Mouse (Mus musculus): Measurements from ENCODE around the gene Lin37. TPM values are rescaled to one million over a fixed set of nuclear protein-coding genes. Genes with fewer than 3 reads are reported as not detected.
A peak's percentile ranks its signal among the peaks of the same experiment; 100 is the strongest.

Lin37 gene
- total and polyA plus RNA-seq, 3 experiments: 4.0 to 38.6 (median 8.3) TPM

DNA sequence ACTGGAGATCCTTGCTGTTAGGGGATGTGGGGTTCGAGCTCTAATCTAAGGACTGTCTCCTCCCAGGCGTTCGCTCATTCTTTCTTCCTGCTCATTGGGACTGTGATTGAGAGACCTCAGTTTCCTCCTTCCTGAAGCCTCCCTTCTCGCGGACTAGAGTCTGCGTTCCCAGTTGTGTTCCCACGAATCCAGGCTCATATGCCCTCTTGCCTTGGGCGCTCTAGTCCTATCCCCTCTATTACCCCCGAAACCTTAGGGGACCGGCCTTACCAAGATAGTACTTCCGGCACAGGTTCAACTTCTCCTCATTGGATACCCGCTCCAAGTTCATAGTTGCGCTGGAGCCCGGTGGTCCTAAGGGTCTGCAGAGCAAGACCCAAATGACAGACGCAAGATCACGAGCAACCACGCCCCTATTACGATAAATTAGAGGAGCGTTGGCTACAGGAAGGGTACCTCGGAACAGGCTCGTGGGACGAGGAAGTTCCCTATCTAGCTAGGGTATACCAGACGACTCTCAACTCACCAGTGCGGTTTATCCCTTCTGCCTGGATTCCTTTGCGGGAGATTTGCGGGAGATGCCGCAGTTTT is 3.0 kb upstream of the Lin37 start:
- no peak for DNase-seq (ENCODE audit: extremely low read depth)
- in situ Hi-C loops (cut with MboI; ENCODE audit: low pct_ligation_motif_present, low pct_unique_long_range_greater_than_20kb, low sequenced_read_pairs): no loop called here
- peak overlapping the region; percentile 82 to 96 (median 85) for H3K4me3 ChIP-seq (replicated peaks in 1 of 3; ENCODE audit: low read depth in 2 of 3, low read length in 2 of 3, poor library complexity in 1 of 3)
- H3K36me3 ChIP-seq (replicated peaks in 1 of 2; ENCODE audit: control insufficient read depth in 1 of 2, insufficient read depth in 1 of 2, low read length in 1 of 2): peaks cover 24 to 47% of the 10 kb centered on the region in 2 experiments
- H3K79me2 ChIP-seq (replicated peaks; ENCODE audit: control insufficient read depth, extremely low read depth, insufficient read depth, poor library complexity, severe bottlenecking): peaks cover 25% of the 10 kb centered on the region
- no peaks in the 10 kb centered on the region for H3K27me3 ChIP-seq (replicated peaks)
- no peaks in the 10 kb centered on the region for H3K9me3 ChIP-seq (replicated peaks; ENCODE audit: low read length)
- peaks cover 9 to 35% of the 10 kb centered on the region in 2 experiments; a peak in 3 of 4 replicates for H3K4me1 ChIP-seq (ENCODE audit: control insufficient read depth in 1 of 2, insufficient read depth in 2 of 2)
- H3K4me2 ChIP-seq (ENCODE audit: insufficient read depth, low read depth, poor library complexity, severe bottlenecking): peak overlapping the region; percentile 77; the same call in 1 of the 2 replicates
- TF ChIP-seq USF2 (conservative IDR thresholded peaks at IDR 0.05; ENCODE audit: low read depth, low read length) (no peak), BHLHE40 (IDR thresholded peaks at IDR 0.05; ENCODE audit: low read depth, low read length) (no peak), ELF1 (IDR thresholded peaks at IDR 0.05; ENCODE audit: low read depth, low read length) (no peak), ZC3H11A (IDR thresholded peaks at IDR 0.05; ENCODE audit: low read depth, low read length) (no peak)
- peak overlapping the region; percentile 65 for H3K27ac ChIP-seq (ENCODE audit: insufficient read depth, low read depth)
- dilution Hi-C loops (cut with MboI; ENCODE audit: extremely low pct_ligation_motif_present, extremely low pct_unique_long_range_greater_than_20kb, low sequenced_read_pairs): no loop called here
- peak overlapping the region; percentile 93 for H3K9ac ChIP-seq (ENCODE audit: insufficient read depth, low read depth)

DNA sequence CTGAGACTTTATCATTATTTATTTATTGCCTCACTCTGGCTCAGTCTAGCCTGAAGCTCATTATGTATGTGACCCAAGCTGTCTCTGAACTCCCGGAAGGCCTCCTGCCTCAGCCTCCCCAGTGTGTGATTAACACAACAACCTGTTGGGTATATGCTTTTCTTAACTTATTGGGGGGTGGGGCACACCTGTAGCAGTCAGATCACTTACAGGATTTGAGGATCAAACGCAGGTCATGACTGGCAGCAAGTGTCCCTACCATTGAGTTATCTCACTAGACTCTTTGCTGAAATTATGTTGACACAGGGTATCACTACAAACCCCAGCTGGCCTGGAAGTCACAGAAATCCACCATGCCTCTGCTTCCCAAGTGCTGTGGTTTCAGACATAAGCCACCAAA is 658 bp upstream of the Lin37 start:
- peak overlapping the region; percentile 77 for H3K9ac ChIP-seq (ENCODE audit: insufficient read depth, low read depth)
- peaks cover 9 to 39% of the 10 kb centered on the region in 2 experiments; a peak in 3 of 4 replicates for H3K4me1 ChIP-seq (ENCODE audit: control insufficient read depth in 1 of 2, insufficient read depth in 2 of 2)
- H3K36me3 ChIP-seq (replicated peaks in 1 of 2; ENCODE audit: control insufficient read depth in 1 of 2, insufficient read depth in 1 of 2, low read length in 1 of 2): peaks cover 23 to 47% of the 10 kb centered on the region in 2 experiments

DNA sequence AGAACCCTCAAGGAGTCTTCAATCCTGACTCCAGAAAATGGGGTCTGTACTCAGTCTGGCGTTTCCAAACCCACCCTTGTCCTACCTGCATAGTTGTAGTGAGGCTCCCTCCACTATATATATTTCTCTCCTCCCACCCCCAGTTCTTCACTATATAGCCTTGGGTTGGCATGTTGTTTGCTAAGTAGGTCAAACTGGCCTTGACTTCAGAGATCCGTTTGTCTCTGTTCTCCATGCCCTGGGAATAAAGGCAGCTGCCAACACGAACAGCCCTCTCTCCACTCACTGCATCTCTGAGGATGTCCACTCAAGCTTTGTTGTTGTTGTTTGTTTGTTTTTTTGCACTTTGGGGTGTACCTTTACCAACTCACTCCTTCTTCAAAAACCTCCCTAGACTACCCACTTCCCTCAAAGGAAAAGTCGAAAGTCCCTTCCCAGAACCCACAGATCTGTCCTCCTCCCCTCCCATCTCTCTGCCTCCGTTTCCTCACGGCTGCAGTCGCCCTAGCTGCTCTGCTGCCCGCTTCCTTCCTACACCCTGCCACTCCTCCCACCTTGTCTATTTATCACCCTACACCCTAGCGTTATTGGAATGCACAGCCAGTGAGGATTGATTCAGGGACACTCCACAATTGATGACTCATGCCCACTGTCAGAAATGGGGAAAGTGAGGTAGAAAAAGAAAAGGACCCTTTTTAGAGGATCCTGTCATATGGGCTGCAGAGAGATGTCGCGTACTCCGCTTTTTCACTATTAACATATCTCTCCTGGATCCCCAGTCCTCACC is 789 bp downstream of the Lin37 start:
- dilution Hi-C loops (cut with MboI; ENCODE audit: extremely low pct_ligation_motif_present, extremely low pct_unique_long_range_greater_than_20kb, low sequenced_read_pairs): no loop called here

More for the DNA sequence above, 658 bp upstream of the Lin37 start:
- Histone ChIP-seq H3K79me2 (replicated peaks; ENCODE audit: control insufficient read depth, extremely low read depth, insufficient read depth, poor library complexity, severe bottlenecking) (peaks cover 25% of the 10 kb centered on the region), H3K27me3 (replicated peaks) (no peaks in the 10 kb centered on the region), H3K27ac (ENCODE audit: insufficient read depth, low read depth) (no peak overlapping the region), H3K4me3 (replicated peaks in 1 of 3; ENCODE audit: low read depth in 2 of 3, low read length in 2 of 3, poor library complexity in 1 of 3) (no peak overlapping the region), H3K9me3 (replicated peaks; ENCODE audit: low read length) (no peaks in the 10 kb centered on the region), H3K4me2 (ENCODE audit: insufficient read depth, low read depth, poor library complexity, severe bottlenecking) (peak overlapping the region; percentile 58)
- no peak for DNase-seq (ENCODE audit: extremely low read depth)
- in situ Hi-C loops (cut with MboI; ENCODE audit: low pct_ligation_motif_present, low pct_unique_long_range_greater_than_20kb, low sequenced_read_pairs) (no loop called here), dilution Hi-C loops (cut with MboI; ENCODE audit: extremely low pct_ligation_motif_present, extremely low pct_unique_long_range_greater_than_20kb, low sequenced_read_pairs) (no loop called here)
- no peak for TF ChIP-seq E2F4 (IDR thresholded peaks at IDR 0.05; ENCODE audit: insufficient replicate concordance, low read depth, low read length)
- TF ChIP-seq ZNF384 (IDR thresholded peaks at IDR 0.05; ENCODE audit: low read depth, low read length): no peak
- no peak for TF ChIP-seq NRF1 (IDR thresholded peaks at IDR 0.05; ENCODE audit: low read depth, low read length)
- TF ChIP-seq RCOR1 (conservative IDR thresholded peaks at IDR 0.05; ENCODE audit: low read depth, low read length): no peak
- no peak for TF ChIP-seq SIN3A (IDR thresholded peaks at IDR 0.05; ENCODE audit: low read length)
- no peak for TF ChIP-seq BHLHE40 (IDR thresholded peaks at IDR 0.05; ENCODE audit: low read depth, low read length)
- no peak for TF ChIP-seq PAX5 (IDR thresholded peaks at IDR 0.05; ENCODE audit: low read length)
- TF ChIP-seq KAT2A (IDR thresholded peaks at IDR 0.05; ENCODE audit: insufficient replicate concordance, low read length): no peak
- no peak for TF ChIP-seq JUND (conservative IDR thresholded peaks at IDR 0.05; ENCODE audit: low read depth, low read length)
- TF ChIP-seq HCFC1 (IDR thresholded peaks at IDR 0.05; ENCODE audit: low read depth, low read length): no peak
- no peak for TF ChIP-seq MYC (IDR thresholded peaks at IDR 0.05; ENCODE audit: low read depth, low read length)
- no peak for TF ChIP-seq JUN (IDR thresholded peaks at IDR 0.05; ENCODE audit: insufficient read depth, low read depth, low read length)

More for the DNA sequence above, 789 bp downstream of the Lin37 start:
- in situ Hi-C loops (cut with MboI; ENCODE audit: low pct_ligation_motif_present, low pct_unique_long_range_greater_than_20kb, low sequenced_read_pairs): loop anchor here (5.0 kb wide), 1 partner anchor 48 kb away; no protein-coding TSS in a partner anchor
- Histone ChIP-seq H3K4me3 (replicated peaks in 1 of 3; ENCODE audit: low read depth in 2 of 3, low read length in 2 of 3, poor library complexity in 1 of 3) (peak overlapping the region; percentile 70 to 99 (median 99)), H3K79me2 (replicated peaks; ENCODE audit: control insufficient read depth, extremely low read depth, insufficient read depth, poor library complexity, severe bottlenecking) (peaks cover 25% of the 10 kb centered on the region), H3K4me1 (ENCODE audit: control insufficient read depth in 1 of 2, insufficient read depth in 2 of 2) (peaks cover 4 to 33% of the 10 kb centered on the region in 2 experiments; a peak in 3 of 4 replicates), H3K4me2 (ENCODE audit: insufficient read depth, low read depth, poor library complexity, severe bottlenecking) (peak overlapping the region; percentile 85), H3K36me3 (replicated peaks in 1 of 2; ENCODE audit: control insufficient read depth in 1 of 2, insufficient read depth in 1 of 2, low read length in 1 of 2) (peaks cover 32 to 47% of the 10 kb centered on the region in 2 experiments), H3K27me3 (replicated peaks) (no peaks in the 10 kb centered on the region), H3K27ac (ENCODE audit: insufficient read depth, low read depth) (peak overlapping the region; percentile 63), H3K9ac (ENCODE audit: insufficient read depth, low read depth) (peak overlapping the region; percentile 98), H3K9me3 (replicated peaks; ENCODE audit: low read length) (no peaks in the 10 kb centered on the region)
- no peak for DNase-seq (ENCODE audit: extremely low read depth)
- TF ChIP-seq JUN (IDR thresholded peaks at IDR 0.05; ENCODE audit: insufficient read depth, low read depth, low read length) (no peak), ELF1 (IDR thresholded peaks at IDR 0.05; ENCODE audit: low read depth, low read length) (no peak), JUND (conservative IDR thresholded peaks at IDR 0.05; ENCODE audit: low read depth, low read length) (no peak), NELFE (IDR thresholded peaks at IDR 0.05; ENCODE audit: low read depth, low read length) (no peak), USF2 (conservative IDR thresholded peaks at IDR 0.05; ENCODE audit: low read depth, low read length) (no peak), IRF4 (IDR thresholded peaks at IDR 0.05; ENCODE audit: low read depth, low read length) (no peak), MAZ (IDR thresholded peaks at IDR 0.05; ENCODE audit: low read depth, low read length) (no peak), MAFK (IDR thresholded peaks at IDR 0.05; ENCODE audit: insufficient replicate concordance, low read length) (no peak), ZC3H11A (IDR thresholded peaks at IDR 0.05; ENCODE audit: low read depth, low read length) (no peak), E2F4 (IDR thresholded peaks at IDR 0.05; ENCODE audit: insufficient replicate concordance, low read depth, low read length) (no peak), ZMIZ1 (IDR thresholded peaks at IDR 0.05; ENCODE audit: low read depth, low read length) (no peak), USF1 (IDR thresholded peaks at IDR 0.05; ENCODE audit: low read depth, low read length) (no peak), GABPA (IDR thresholded peaks at IDR 0.05; ENCODE audit: insufficient replicate concordance, low read depth, low read length) (no peak)

Data from CH12.LX (cell line).